Mouse (Mus musculus) central nervous system, embryonic 14 days (tissue): ENCODE measurements around the gene Gm15319. TPM values are rescaled to one million over a fixed set of nuclear protein-coding genes. Genes with fewer than 3 reads are reported as not detected.

Source experiments
- polyA plus RNA-seq: library from polyadenylated mRNA; depleted of rRNA; stranded (reverse); fragments of >200 nt; gene quantifications from 2 replicates; pipeline ENCODE4 v1.2.3, GENCODE M21; 2012; rRNA removed

Gm15319 gene
- 0.15 and 0.19 TPM in 2 replicates for polyA plus RNA-seq

GRCm38 (mm10) chr8:20363110-20363509 lies at the start of gene Gm15319:
Gene Gm15319, minus strand, starts transcription at chr8:20363210.

